Mouse (Mus musculus) heart, postnatal 0 days (tissue): Measurements from ENCODE around the gene Atp6v0d1.

Experiments
- CTCF ChIP-seq: IDR thresholded peaks from 2 replicates; pipeline ENCODE4 v1.5.1; 2016; ENCODE audit warnings: antibody characterized with exemption, control low read depth, low read depth
- EP300 ChIP-seq: IDR thresholded peaks from 2 replicates; pipeline ENCODE4 v1.6.1; 2016; ENCODE audit warnings: antibody characterized with exemption, low read depth

DNA sequence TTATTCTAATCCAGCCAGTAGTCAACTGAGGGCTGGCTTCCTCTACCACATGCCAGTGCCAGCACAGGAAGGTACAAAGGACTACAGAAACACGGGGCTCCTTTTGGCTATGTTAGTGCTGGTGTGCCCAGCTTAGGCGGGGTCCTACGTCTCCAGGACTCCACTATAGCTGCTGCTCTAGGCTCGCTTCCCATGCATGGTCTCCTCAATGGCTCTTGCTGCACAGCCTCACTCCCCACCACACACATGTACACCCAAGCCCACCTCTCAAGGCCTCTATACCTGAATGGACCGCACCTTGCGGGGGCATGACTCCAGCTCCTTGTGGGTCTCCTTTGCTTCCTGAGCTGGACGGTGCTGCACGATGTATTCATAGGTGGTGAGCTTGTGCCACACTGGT lies 90.1 kb downstream of the Atp6v0d1 start:
- no peak for TF ChIP-seq CTCF
- no peak for TF ChIP-seq EP300
